Mouse (Mus musculus) CH12.LX (cell line): Measurements from ENCODE around the gene Dhcr24. TPM values are rescaled to one million over a fixed set of nuclear protein-coding genes. Genes with fewer than 3 reads are reported as not detected.
A peak's percentile ranks its signal among the peaks of the same experiment; 100 is the strongest.

Experiments used
- DNase-seq: peaks from one replicate; pipeline ENCODE4 v3.0.0-alpha.2; 2013; ENCODE audit errors: extremely low read depth
- H3K27ac ChIP-seq: 2 replicates; pipeline ENCODE4 v1.5.1; 2012; ENCODE audit warnings: low read depth, mild to moderate bottlenecking, control low read depth, moderate library complexity; ENCODE audit not compliant: insufficient read depth
- H3K27me3 ChIP-seq: replicated peaks from 2 replicates; pipeline ENCODE3; 2012; ENCODE audit warnings: inconsistent platforms
- H3K36me3 ChIP-seq, 2 experiments: replicated peaks in 1 of 2; 2 replicates each; pipeline versions ENCODE3 to v1.6.1; 2012; ENCODE audit warnings: inconsistent platforms in 1 of 2, low read length in 1 of 2, mild to moderate bottlenecking in 1 of 2, mixed read lengths in 1 of 2, moderate library complexity in 1 of 2; ENCODE audit not compliant: control insufficient read depth in 1 of 2, insufficient read depth in 1 of 2
- H3K4me1 ChIP-seq, 2 experiments: 2 replicates each; pipeline ENCODE4 v1.6.1; 2012; ENCODE audit warnings: inconsistent platforms in 1 of 2, moderate library complexity in 1 of 2; ENCODE audit not compliant: insufficient read depth in 2 of 2, control insufficient read depth in 1 of 2
- H3K4me2 ChIP-seq: 2 replicates; pipeline ENCODE4 v1.6.1; 2012; ENCODE audit warnings: low read depth, mild to moderate bottlenecking, control low read depth; ENCODE audit not compliant: poor library complexity, insufficient read depth, severe bottlenecking
- H3K4me3 ChIP-seq, 3 experiments: fragments of 150-350 bp in 1 of 3; sonication (generic) in 1 of 3; replicated peaks in 1 of 3; 2 replicates each; pipeline versions ENCODE3 to v1.5.1; 2011 to 2012; ENCODE audit warnings: low read depth in 2 of 3, low read length in 2 of 3, mild to moderate bottlenecking in 2 of 3, moderate library complexity in 2 of 3, control low read depth in 1 of 3, improper control_type of control experiment in 1 of 3, inconsistent platforms in 1 of 3, mixed read lengths in 1 of 3; ENCODE audit not compliant: poor library complexity in 1 of 3
- H3K79me2 ChIP-seq: replicated peaks from 2 replicates; pipeline ENCODE4 v1.6.1; 2012; ENCODE audit warnings: mild to moderate bottlenecking, moderate library complexity; ENCODE audit not compliant: control insufficient read depth, poor library complexity, insufficient read depth, severe bottlenecking; ENCODE audit errors: extremely low read depth
- H3K9ac ChIP-seq: 2 replicates; pipeline ENCODE4 v1.6.1; 2012; ENCODE audit warnings: low read depth, mild to moderate bottlenecking, control low read depth, moderate library complexity; ENCODE audit not compliant: insufficient read depth
- H3K9me3 ChIP-seq: replicated peaks from 2 replicates; pipeline ENCODE3; 2012; ENCODE audit warnings: low read length, inconsistent platforms, mixed read lengths
- CHD1 ChIP-seq: IDR thresholded peaks from 2 replicates; pipeline ENCODE4 v1.6.1; 2012; ENCODE audit warnings: low read depth, low read length, improper control_type of control experiment, inconsistent platforms
- CHD2 ChIP-seq: IDR thresholded peaks from 2 replicates; pipeline ENCODE4 v1.6.1; 2011; ENCODE audit warnings: low read length, improper control_type of control experiment
- CTCF ChIP-seq, 2 experiments: IDR thresholded peaks in 1 of 2; conservative IDR thresholded peaks in 1 of 2; 2 replicates each; pipeline ENCODE4 v1.5.1; 2011 to 2012; ENCODE audit warnings: low read depth in 2 of 2, low read length in 2 of 2, improper control_type of control experiment in 1 of 2, inconsistent platforms in 1 of 2, mild to moderate bottlenecking in 1 of 2, moderate library complexity in 1 of 2
- ELF1 ChIP-seq: IDR thresholded peaks from 2 replicates; pipeline ENCODE4 v1.6.1; 2014; ENCODE audit warnings: low read depth, mild to moderate bottlenecking, inconsistent platforms, low read length, improper control_type of control experiment
- IRF4 ChIP-seq: IDR thresholded peaks from 2 replicates; pipeline ENCODE4 v1.6.1; 2014; ENCODE audit warnings: low read depth, mild to moderate bottlenecking, inconsistent platforms, low read length, improper control_type of control experiment
- MYC ChIP-seq: IDR thresholded peaks from 2 replicates; pipeline ENCODE4 v1.6.1; 2011; ENCODE audit warnings: low read depth, mild to moderate bottlenecking, improper control_type of control experiment, low read length
- RAD21 ChIP-seq: IDR thresholded peaks from 2 replicates; pipeline ENCODE4 v1.6.1; 2011; ENCODE audit warnings: low read depth, mild to moderate bottlenecking, low read length, improper control_type of control experiment, moderate library complexity
- RCOR1 ChIP-seq: conservative IDR thresholded peaks from 2 replicates; pipeline ENCODE4 v1.6.1; 2012; ENCODE audit warnings: low read depth, mild to moderate bottlenecking, inconsistent platforms, low read length, improper control_type of control experiment
- SIN3A ChIP-seq: IDR thresholded peaks from 2 replicates; pipeline ENCODE4 v1.6.1; 2012; ENCODE audit warnings: low read length, improper control_type of control experiment, inconsistent platforms
- SMC3 ChIP-seq: IDR thresholded peaks from 2 replicates; pipeline ENCODE4 v1.6.1; 2011; ENCODE audit warnings: low read depth, low read length, improper control_type of control experiment
- TBP ChIP-seq: conservative IDR thresholded peaks from 2 replicates; pipeline ENCODE4 v1.6.1; 2011; ENCODE audit warnings: low read depth, low read length, improper control_type of control experiment
- USF1 ChIP-seq: IDR thresholded peaks from 2 replicates; pipeline ENCODE4 v1.6.1; 2014; ENCODE audit warnings: low read depth, mild to moderate bottlenecking, inconsistent platforms, low read length, improper control_type of control experiment
- USF2 ChIP-seq: conservative IDR thresholded peaks from 2 replicates; pipeline ENCODE4 v1.6.1; 2011; ENCODE audit warnings: low read depth, low read length, improper control_type of control experiment
- ZC3H11A ChIP-seq: IDR thresholded peaks from 2 replicates; pipeline ENCODE4 v1.6.1; 2012; ENCODE audit warnings: low read depth, mild to moderate bottlenecking, inconsistent platforms, low read length, improper control_type of control experiment
- ZKSCAN1 ChIP-seq: IDR thresholded peaks from 2 replicates; pipeline ENCODE4 v1.6.1; 2012; ENCODE audit warnings: low read depth, inconsistent platforms, low read length, improper control_type of control experiment, borderline replicate concordance
- ZNF384 ChIP-seq: IDR thresholded peaks from 2 replicates; pipeline ENCODE4 v1.6.1; 2012; ENCODE audit warnings: low read depth, low read length, improper control_type of control experiment, inconsistent platforms
- dilution Hi-C: fragments of 300-500 bp; cut with MboI; formaldehyde crosslinking; loops from 2 replicates; pipeline ENCODE4 v1.14.3; 2020; ENCODE audit warnings: low sequenced_read_pairs; ENCODE audit not compliant: extremely low pct_unique_long_range_greater_than_20kb, extremely low pct_ligation_motif_present
- in situ Hi-C: fragments of 300-500 bp; cut with MboI; formaldehyde crosslinking; loops from 3 replicates; pipeline ENCODE4 v1.14.3; 2019; ENCODE audit warnings: low sequenced_read_pairs, low pct_ligation_motif_present, low pct_unique_long_range_greater_than_20kb, mixed read lengths
- polyA plus RNA-seq: library from polyadenylated mRNA; unstranded; fragments of >175 nt; gene quantifications from 2 replicates; pipeline ENCODE4 v1.2.1, GENCODE M21; 2012; ENCODE audit warnings: low read depth; ENCODE audit not compliant: insufficient read length
- total RNA-seq, 2 experiments: library from RNA; depleted of rRNA; stranded (reverse); fragments of 300-350 nt in 1 of 2; fragments of >200 nt in 1 of 2; gene quantifications; 2 replicates each; pipeline ENCODE4 v1.2.3; 2012 to 2014

Dhcr24 gene
- total and polyA plus RNA-seq, 3 experiments = 41.4 to 90.5 (median 46.9) TPM

- TF ChIP-seq ZNF384 (no peak), USF2 (no peak), USF1 (no peak), CHD2 (peak; percentile 45; the same call in 1 of the 2 replicates), CHD1 (no peak), SMC3 (peak; percentile 98), IRF4 (peak; percentile 43; the same call in 1 of the 2 replicates), SIN3A (no peak), MYC (no peak), RCOR1 (no peak), TBP (0 out of 2 replicates have a peak, but pooled peaks have one; percentile 11)
- TF ChIP-seq, all 38 proteins: peak for 14
These were observed 31.3 kb upstream of the Dhcr24 start (continued) for GRCm38 (mm10) chr4:106529375-106530112.

GRCm38 (mm10) chr4:106530113-106530482, 30.7 kb upstream of the Dhcr24 start:
- dilution Hi-C loops (no loop called here), in situ Hi-C loops (loop anchor here (5.0 kb wide), 1 partner anchor 58 kb away; no protein-coding TSS in a partner anchor)
- no peaks in the 10 kb centered on the region for H3K36me3 ChIP-seq

GRCm38 (mm10) chr4:106533421-106534080, 27.3 kb upstream of the Dhcr24 start:
- Histone ChIP-seq H3K27me3 (no peaks in the 10 kb centered on the region), H3K36me3 (no peaks in the 10 kb centered on the region), H3K9ac (no peak overlapping the region), H3K4me1 (peaks cover 6 to 25% of the 10 kb centered on the region in 2 experiments), H3K9me3 (no peaks in the 10 kb centered on the region), H3K79me2 (no peaks in the 10 kb centered on the region), H3K4me2 (no peak overlapping the region; the same call in 1 of the 2 replicates), H3K27ac (no peak overlapping the region), H3K4me3 (no peak overlapping the region)
- in situ Hi-C loops (loop anchor here (5.0 kb wide), 1 partner anchor 61 kb away; no protein-coding TSS in a partner anchor), dilution Hi-C loops (no loop called here)
- TF ChIP-seq CHD1 (no peak), ELF1 (no peak), RAD21 (peak; percentile 64), ZC3H11A (peak; percentile 5; the same call in 1 of the 2 replicates), CTCF (conservative IDR thresholded peaks at IDR 0.05 in 1 of 2, IDR thresholded peaks at IDR 0.05 in 1 of 2; ENCODE audit: low read depth in 2 of 2, low read length in 2 of 2) (peak in 1 of 2 experiments; percentile 67; a peak in 2 of 4 replicates), SMC3 (peak; percentile 50)
- DNase-seq = peak; percentile 32

More at GRCm38 (mm10) chr4:106530113-106530482, 30.7 kb upstream of the Dhcr24 start:
- no peak overlapping the region for H3K9ac ChIP-seq
- peaks cover 4 to 25% of the 10 kb centered on the region in 2 experiments; a peak in 3 of 4 replicates for H3K4me1 ChIP-seq
- no peak overlapping the region for H3K4me3 ChIP-seq
- TF ChIP-seq RCOR1 = no peak
- TF ChIP-seq ZKSCAN1 = no peak
- no peak for TF ChIP-seq IRF4
- DNase-seq = no peak
- H3K27ac ChIP-seq = no peak overlapping the region
- no peaks in the 10 kb centered on the region for H3K27me3 ChIP-seq
- H3K79me2 ChIP-seq = no peaks in the 10 kb centered on the region
- H3K4me2 ChIP-seq = no peak overlapping the region
- H3K9me3 ChIP-seq = no peaks in the 10 kb centered on the region
